Mouse (Mus musculus) heart, postnatal 0 days (tissue): ENCODE data around the gene St13.

Source experiments
- CTCF ChIP-seq: IDR thresholded peaks from 2 replicates; pipeline ENCODE4 v1.5.1; 2016; ENCODE audit warnings: antibody characterized with exemption, control low read depth, low read depth
- EP300 ChIP-seq: IDR thresholded peaks from 2 replicates; pipeline ENCODE4 v1.6.1; 2016; ENCODE audit warnings: antibody characterized with exemption, low read depth

DNA sequence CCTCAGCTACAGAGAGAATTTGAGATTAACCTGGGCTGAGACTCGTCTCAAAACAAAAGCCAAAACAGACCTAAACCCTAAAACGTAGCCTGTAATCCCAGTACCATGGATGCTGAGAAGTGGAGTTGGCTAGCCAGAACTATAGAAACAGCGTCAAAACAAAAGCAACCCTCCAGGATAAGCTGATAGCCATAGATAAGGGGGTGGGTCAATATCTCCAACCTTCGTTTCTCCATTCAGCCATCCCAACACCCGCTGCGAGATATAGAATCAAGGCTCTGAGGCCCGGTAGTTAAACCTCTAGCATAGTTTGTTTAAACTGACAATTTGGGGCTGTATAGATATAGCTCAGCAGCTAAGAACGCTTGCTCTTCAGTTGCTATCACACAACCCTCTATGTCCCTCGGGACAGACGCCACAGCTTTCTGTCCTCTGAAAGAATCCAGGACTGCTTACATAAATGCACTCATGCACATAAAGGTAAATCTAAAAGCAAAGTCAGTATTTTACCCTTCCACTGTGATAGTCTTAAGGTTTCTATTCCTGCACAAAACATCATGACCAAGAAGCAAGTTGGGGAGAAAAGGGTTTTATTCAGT lies 38.4 kb downstream of the St13 start:
- 0 out of 2 replicates have a peak, but pooled peaks have one; percentile 3 for TF ChIP-seq EP300
- no peak for TF ChIP-seq CTCF
